Mouse (Mus musculus): ENCODE data around the gene Gm17677.

The Gm17677 gene

GRCm38 (mm10) chr9:35740749-35741148, at the start of gene Gm17677:
Gene Gm17677, plus strand, starts transcription at chr9:35741049.
- no peak for DNase-seq

DNA sequence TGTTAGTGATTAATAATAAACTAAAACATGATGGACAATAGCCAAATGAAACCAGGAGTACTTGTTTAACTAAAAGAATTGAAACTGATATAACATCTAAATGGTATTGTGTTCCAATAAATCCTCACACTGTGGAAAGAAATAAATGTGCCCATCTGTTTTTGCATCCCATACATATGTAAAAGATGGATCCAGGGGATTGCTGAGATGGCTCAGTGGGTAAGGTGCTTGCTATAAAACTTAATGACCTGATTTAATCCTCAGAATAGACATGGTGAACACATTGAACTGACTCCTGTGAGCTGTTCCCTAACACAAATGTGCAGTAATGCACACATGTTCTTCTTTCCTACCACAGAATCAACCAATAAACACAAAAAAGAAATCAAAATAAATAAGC, 48.9 kb upstream of the Gm17677 start:
- no peak for DNase-seq

GRCm38 (mm10) chr9:35707265-35707664, 33.6 kb upstream of the Gm17677 start:
- DNase-seq = no peak

DNA sequence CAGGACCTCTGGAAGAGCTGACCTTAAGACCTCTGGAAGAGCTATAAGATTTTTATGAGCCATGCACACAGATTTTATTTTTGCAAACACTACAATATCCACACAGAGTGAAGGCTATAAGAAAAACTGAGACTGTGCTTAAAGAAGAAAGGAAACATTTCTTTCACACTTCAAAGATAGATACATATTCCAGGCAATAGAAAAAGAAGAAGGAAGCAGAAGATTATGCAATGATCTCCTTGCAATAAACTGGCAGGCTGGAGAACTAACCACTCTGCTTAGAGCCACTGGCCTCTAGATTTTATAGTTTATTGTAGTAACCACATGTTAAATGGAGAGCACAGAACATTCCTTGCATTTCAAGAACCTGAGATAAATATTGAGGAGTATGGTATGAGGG, 16.0 kb downstream of the Gm17677 start:
- DNase-seq = no peak

DNA sequence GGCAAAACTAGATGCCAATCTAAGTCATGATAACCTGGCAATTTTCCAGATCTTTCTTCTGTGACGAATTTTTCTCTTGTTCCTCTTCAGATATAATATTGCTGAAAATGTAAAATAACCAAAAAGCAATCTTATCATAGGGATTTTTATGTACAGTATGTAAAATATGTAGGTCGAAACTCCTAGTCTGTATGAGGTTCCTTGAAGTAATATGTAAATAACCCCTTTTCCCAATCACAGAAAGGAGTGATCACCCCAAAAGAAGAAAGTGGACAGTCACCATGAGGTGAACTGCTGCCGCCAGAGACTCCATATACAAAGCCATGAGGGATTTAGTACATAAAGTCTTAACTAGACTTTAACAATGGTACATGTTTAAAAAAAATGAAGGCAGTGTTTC, 37.2 kb downstream of the Gm17677 start, which contains the start of gene Gm17727:
Gene Gm17727, minus strand, starts transcription at position 101 of the 400 bp plus-strand sequence.
- DNase-seq = no peak

DNA sequence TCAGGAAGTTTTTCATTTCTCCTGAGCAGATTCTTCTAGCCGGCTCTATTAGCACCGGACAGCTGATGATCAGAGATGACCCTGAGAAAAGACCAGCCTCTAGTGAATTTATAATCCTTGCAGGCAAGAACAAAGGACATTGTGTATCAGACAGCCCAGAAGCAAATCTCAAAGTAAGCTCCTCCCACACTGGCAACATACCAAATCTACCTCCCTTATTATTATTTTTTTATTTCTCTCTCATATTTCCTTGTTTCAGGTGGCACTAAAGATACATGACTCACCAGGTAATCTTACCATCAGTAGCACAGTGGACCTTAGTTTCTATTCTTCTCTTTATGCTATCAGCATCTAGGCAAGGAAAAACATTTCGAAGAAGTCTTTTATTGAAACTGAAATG, 49.2 kb downstream of the Gm17677 start, which contains the start of the genes Gm27235 and D730048I06Rik:
Gene Gm27235, minus strand, starts transcription at position 101 of the 400 bp plus-strand sequence.
Gene D730048I06Rik, minus strand, starts transcription at position 112 of the 400 bp plus-strand sequence.
- no peak for DNase-seq

Measured in cerebellum, adult 9-10 months (tissue).